Mouse (Mus musculus) forebrain, embryonic 13.5 days (tissue): ENCODE results near the gene Smpd4. TPM values are rescaled to one million over a fixed set of nuclear protein-coding genes. Genes with fewer than 3 reads are reported as not detected.
"Not testable (repeated sequence)": the region's sequence is repeated elsewhere in the genome, so short reads cannot be mapped to it uniquely, and the experiment has no call there.

ENCODE experiments used
- ATAC-seq: fragments of 200-750 bp; cut with Nextera tagmentation; 2 replicates; pipeline ENCODE4 v1.8.0; 2017
- H3K27ac ChIP-seq: fragments of 300-500 bp; sonication (generic); 2 replicates; pipeline ENCODE4 v1.5.1; 2015; ENCODE audit warnings: inconsistent platforms, mild to moderate bottlenecking, moderate library complexity
- H3K27me3 ChIP-seq: fragments of 300-500 bp; sonication (generic); 2 replicates; pipeline ENCODE4 v1.6.1; 2015; ENCODE audit warnings: mild to moderate bottlenecking, inconsistent platforms
- H3K36me3 ChIP-seq: fragments of 300-500 bp; sonication (generic); 2 replicates; pipeline ENCODE4 v1.6.1; 2015; ENCODE audit warnings: mild to moderate bottlenecking, inconsistent platforms; ENCODE audit not compliant: poor library complexity, severe bottlenecking
- H3K4me1 ChIP-seq: fragments of 300-500 bp; sonication (generic); 2 replicates; pipeline ENCODE4 v1.6.1; 2015; ENCODE audit warnings: inconsistent platforms
- H3K4me2 ChIP-seq: fragments of 300-500 bp; sonication (generic); 2 replicates; pipeline ENCODE4 v1.6.1; 2015; ENCODE audit warnings: inconsistent platforms, mild to moderate bottlenecking, moderate library complexity
- H3K4me3 ChIP-seq: fragments of 300-500 bp; sonication (generic); 2 replicates; pipeline ENCODE4 v1.5.1; 2015; ENCODE audit warnings: mild to moderate bottlenecking, inconsistent platforms
- H3K9ac ChIP-seq: fragments of 300-500 bp; sonication (generic); 2 replicates; pipeline ENCODE4 v1.6.1; 2015; ENCODE audit warnings: mild to moderate bottlenecking, inconsistent platforms
- H3K9me3 ChIP-seq: fragments of 300-500 bp; sonication (generic); replicated peaks from 2 replicates; pipeline ENCODE4 v1.6.1; 2016; ENCODE audit warnings: inconsistent platforms
- WGBS: fragments of 180-500 bp; shearing (Covaris S2); methylation state at CpG from one replicate; pipeline ENCODE4 v1.1.7; 2015; 5-methylcytosine and 5-hydroxymethylcytosine counted together
- polyA plus RNA-seq: library from polyadenylated mRNA; unstranded; fragments of >200 nt; fragmentation: Nextera tagmentation; extraction: Ambion mirVana; gene quantifications from 2 replicates; pipeline ENCODE4 v1.2.1, GENCODE M21; 2015

Smpd4 gene
- polyA plus RNA-seq = 32.7 and 34.3 TPM in 2 replicates

DNA sequence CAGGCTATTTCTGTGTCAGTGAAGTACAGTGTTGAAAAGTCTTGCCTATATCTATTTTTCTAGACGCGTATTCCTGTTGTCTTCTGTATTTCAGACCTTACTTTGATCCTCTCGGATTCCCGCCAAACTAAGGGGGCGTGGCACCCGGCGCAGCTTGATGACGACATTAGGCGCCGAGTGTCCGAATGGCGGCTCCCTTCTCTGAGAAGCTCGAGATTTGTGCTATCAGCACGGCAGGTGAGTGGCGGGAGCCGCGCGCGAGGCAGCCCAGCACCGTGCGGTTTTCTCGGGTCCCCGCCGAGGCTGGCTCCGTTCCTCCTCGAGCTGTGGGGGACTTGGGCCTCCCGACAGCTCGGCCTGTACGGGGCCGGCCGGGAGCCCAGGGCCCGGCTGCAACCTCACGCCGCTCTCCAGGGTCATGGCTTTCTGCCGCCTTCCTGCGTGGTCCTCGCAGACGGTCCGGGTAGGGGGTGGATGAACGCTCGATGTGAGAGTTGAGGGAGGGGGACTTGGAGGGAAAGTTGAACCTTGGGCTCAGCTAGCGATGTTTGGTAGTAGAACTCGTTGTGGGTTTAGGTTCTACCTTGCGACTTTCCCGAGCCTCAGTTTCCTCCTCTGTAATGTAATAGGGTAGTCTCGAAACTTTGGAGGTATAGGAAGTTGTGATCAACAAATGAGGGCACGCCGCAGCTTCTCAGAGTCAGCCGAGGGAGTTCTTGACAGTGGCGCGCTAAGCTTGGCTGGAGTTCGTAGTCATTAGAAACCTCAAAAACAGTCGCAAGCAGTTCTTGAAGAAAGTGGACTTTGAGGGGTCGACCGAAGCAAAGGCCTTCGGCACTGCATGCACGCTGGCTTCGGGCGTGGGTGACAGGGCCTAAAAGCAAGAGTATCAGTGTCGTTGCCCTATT, at the start of gene Smpd4:
TSS of gene Smpd4 (plus strand) at position 157 of the 908 bp plus-strand sequence.
- Histone ChIP-seq H3K27ac (peak within 1 kb of the TSS; percentile 37; the same call in 1 of the 2 replicates), H3K9me3 (no peaks in the 10 kb centered on the region), H3K9ac (peak within 1 kb of the TSS; percentile 85), H3K36me3 (peaks cover 30% of the 10 kb centered on the region), H3K4me3 (peak within 1 kb of the TSS; percentile 79), H3K27me3 (no peaks in the 10 kb centered on the region), H3K4me2 (peak within 1 kb of the TSS; percentile 81), H3K4me1 (peaks cover 13% of the 10 kb centered on the region)
- ATAC-seq = peak; percentile 88
- WGBS = 3% methylated on average over 60 of the region's 60 CpGs

DNA sequence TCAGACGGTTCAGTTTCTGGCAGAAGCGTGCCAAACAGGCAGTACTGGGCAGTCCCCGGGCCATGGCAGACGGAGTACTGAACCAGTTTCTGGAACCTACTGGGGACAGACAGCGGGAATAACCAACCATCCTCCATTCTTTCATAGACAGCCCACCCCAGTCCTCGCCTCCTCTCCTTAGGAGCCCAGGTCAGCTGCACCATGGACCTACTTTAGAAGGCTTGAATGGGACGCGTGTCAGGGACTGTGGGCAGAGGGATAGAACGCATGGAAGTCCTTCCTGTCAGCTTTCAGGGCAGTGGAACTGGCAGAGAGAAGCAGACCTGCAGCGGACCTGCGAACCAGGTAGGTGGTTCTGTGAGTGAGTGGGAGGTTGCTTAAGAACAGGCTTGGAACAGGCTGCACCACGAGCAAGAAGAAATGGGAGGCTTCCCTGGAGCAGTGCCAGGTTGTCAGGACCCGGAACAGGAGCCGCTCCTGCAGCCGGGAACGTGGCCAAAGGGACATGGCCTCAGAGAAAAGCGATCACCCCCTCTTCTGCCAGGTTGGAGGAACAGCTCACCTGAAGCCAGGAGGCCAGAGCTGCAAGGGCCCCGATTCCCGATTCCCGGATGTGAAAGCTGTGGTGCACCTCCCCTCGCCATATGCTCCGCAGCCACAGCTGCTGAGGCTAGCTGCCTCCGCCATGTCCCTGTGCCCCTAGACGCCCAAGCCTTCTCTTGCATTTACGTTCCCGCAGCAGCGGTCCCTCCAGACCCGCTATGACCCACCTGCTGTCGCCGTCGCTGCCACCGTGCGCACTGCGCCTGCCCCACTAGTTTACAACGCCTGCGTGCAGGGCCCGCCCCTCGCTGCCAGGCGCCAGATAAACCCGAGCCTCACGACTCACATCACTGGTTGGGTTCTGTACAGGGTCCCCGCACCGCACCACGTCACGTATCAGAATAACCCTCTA, 43.0 kb upstream of the Smpd4 start:
- Histone ChIP-seq H3K4me1 (peaks cover 13% of the 10 kb centered on the region; the same call in 1 of the 2 replicates), H3K27ac (no peak overlapping the region), H3K9me3 (no peaks in the 10 kb centered on the region), H3K36me3 (no peaks in the 10 kb centered on the region), H3K27me3 (peaks cover 40% of the 10 kb centered on the region), H3K4me3 (peak overlapping the region; percentile 48), H3K4me2 (peak overlapping the region; percentile 72), H3K9ac (peak overlapping the region; percentile 64)
- ATAC-seq = peak; percentile 89
- 15% methylated on average over 44 of the region's 45 CpGs for WGBS

DNA sequence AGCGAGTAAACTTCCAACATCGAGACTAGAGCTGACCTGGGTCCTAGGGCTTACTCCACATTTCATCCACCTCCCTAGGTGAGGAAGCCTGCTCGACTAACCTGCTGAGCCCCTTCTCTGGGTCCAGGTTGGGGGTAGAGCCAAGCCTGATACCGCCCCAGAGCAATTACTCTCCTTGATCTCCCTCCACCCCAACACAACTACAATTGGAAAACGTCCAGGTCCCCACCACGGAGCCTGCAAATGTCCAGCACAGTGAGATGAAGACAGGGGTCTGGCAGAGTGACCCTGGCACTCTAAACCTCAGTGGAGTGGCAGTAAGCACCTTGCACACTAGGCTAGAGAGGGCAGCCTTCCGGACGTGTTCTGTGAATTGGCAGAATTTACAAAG, 42.3 kb upstream of the Smpd4 start:
- Histone ChIP-seq H3K4me3 (peak overlapping the region; percentile 48), H3K4me2 (peak overlapping the region; percentile 72), H3K36me3 (no peaks in the 10 kb centered on the region), H3K4me1 (peaks cover 13% of the 10 kb centered on the region; the same call in 1 of the 2 replicates), H3K9ac (peak overlapping the region; percentile 64), H3K27me3 (peaks cover 40% of the 10 kb centered on the region), H3K9me3 (no peaks in the 10 kb centered on the region), H3K27ac (no peak overlapping the region)
- no peak for ATAC-seq
- 15% methylated on average over 8 of the region's 8 CpGs for WGBS

GRCm38 (mm10) chr16:17583064-17583463, 36.1 kb upstream of the Smpd4 start, which contains the start of gene Slc7a4:
TSS of gene Slc7a4 (minus strand) at chr16:17583214.
- Histone ChIP-seq H3K9ac (no peak within 1 kb of the TSS), H3K27ac (no peak within 1 kb of the TSS), H3K4me1 (no peaks in the 10 kb centered on the region), H3K4me3 (no peak within 1 kb of the TSS), H3K27me3 (peaks cover 6% of the 10 kb centered on the region), H3K9me3 (no peaks in the 10 kb centered on the region; the same call in 1 of the 2 replicates), H3K36me3 (no peaks in the 10 kb centered on the region), H3K4me2 (no peak within 1 kb of the TSS)
- WGBS = 9% methylated on average over 8 of the region's 8 CpGs
- no peak for ATAC-seq

DNA sequence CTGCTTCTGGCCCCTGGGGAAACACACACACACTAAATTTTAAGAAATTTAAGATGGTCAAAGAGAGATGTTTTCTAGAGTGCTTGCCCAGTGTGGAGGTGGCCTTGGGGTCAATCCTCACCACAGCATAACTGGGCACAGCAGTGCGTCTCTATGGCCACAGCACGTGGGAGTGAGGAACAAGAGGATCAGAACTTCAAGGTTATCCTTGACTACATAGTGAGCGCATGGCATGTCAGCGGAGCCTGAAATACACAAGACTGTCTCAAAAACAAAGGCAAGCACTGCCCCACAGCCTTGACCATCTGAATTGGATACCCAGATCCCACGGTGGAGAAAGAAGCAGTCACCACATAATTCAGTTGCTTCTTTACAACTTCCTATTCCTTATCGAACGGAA, 34.6 kb upstream of the Smpd4 start:
- Histone ChIP-seq H3K9ac (no peak overlapping the region), H3K4me3 (no peak overlapping the region), H3K36me3 (no peaks in the 10 kb centered on the region), H3K9me3 (no peaks in the 10 kb centered on the region; the same call in 1 of the 2 replicates), H3K4me1 (no peaks in the 10 kb centered on the region), H3K27me3 (no peaks in the 10 kb centered on the region), H3K4me2 (no peak overlapping the region), H3K27ac (no peak overlapping the region)
- no peak for ATAC-seq
- 87% methylated on average over 7 of the region's 7 CpGs for WGBS

- WGBS = 71% methylated on average over 2 of the region's 2 CpGs
- H3K36me3 ChIP-seq = no peaks in the 10 kb centered on the region
These were observed 28.4 kb upstream of the Smpd4 start for GRCm38 (mm10) chr16:17590731-17591130.

DNA sequence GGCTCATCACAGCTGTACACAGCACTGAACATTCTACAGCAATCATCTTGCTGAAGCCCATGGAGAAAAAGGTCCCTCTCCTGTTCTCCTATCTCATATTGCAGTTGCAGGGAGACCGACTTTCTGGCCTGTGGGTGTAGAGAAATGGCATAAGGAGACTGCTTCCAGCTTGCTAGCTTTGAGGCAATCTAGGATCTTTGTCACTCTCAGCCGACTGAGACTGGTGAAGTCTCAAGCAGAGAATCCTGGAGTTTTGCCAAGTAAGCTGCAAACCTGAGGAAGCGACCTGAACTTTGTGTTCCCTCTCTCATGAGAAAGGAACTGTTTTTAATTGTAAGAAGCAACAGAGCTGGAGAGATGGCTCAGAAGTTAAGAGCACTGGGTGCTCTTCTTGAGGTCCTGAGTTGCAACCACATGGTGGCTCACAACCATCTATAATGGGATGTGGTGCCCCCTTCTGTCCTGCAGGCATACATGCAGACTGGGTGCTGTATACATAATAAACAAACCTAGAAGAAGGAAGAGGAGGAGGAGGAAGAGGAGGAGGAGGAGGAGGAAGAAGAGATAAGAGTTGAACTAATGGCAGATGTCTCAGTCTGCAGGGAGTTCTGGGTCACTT, 18.1 kb upstream of the Smpd4 start:
- 71% methylated on average over 3 of the region's 3 CpGs for WGBS
- Histone ChIP-seq H3K27ac (no peak overlapping the region), H3K4me1 (no peaks in the 10 kb centered on the region), H3K27me3 (no peaks in the 10 kb centered on the region), H3K36me3 (no peaks in the 10 kb centered on the region), H3K4me3 (no peak overlapping the region), H3K4me2 (no peak overlapping the region), H3K9me3 (no peaks in the 10 kb centered on the region), H3K9ac (no peak overlapping the region)
- ATAC-seq = no peak

More at GRCm38 (mm10) chr16:17590731-17591130, 28.4 kb upstream of the Smpd4 start:
- H3K4me1 ChIP-seq = no peaks in the 10 kb centered on the region
- ATAC-seq = no peak
- H3K4me3 ChIP-seq = no peak overlapping the region
- no peak overlapping the region for H3K9ac ChIP-seq
- no peak overlapping the region for H3K27ac ChIP-seq
- no peaks in the 10 kb centered on the region for H3K27me3 ChIP-seq
- H3K4me2 ChIP-seq = no peak overlapping the region
- no peaks in the 10 kb centered on the region; the same call in 1 of the 2 replicates for H3K9me3 ChIP-seq

- no peaks in the 10 kb centered on the region for H3K36me3 ChIP-seq
- no peak overlapping the region for H3K4me2 ChIP-seq
- no peaks in the 10 kb centered on the region for H3K27me3 ChIP-seq
- no peak overlapping the region for H3K9ac ChIP-seq
- H3K4me1 ChIP-seq = no peaks in the 10 kb centered on the region
- no peak for ATAC-seq
- WGBS = 57% methylated on average over 4 of the region's 4 CpGs
- no peak overlapping the region for H3K27ac ChIP-seq
- H3K9me3 ChIP-seq = no peaks in the 10 kb centered on the region
- no peak overlapping the region for H3K4me3 ChIP-seq
These were observed 14.2 kb upstream of the Smpd4 start for GRCm38 (mm10) chr16:17604941-17605340.

GRCm38 (mm10) chr16:17605684-17606083, 13.5 kb upstream of the Smpd4 start:
- H3K9me3 ChIP-seq = no peaks in the 10 kb centered on the region
- no peak for ATAC-seq
- H3K36me3 ChIP-seq = no peaks in the 10 kb centered on the region
- no peak overlapping the region for H3K4me2 ChIP-seq
- H3K27ac ChIP-seq = no peak overlapping the region
- no peaks in the 10 kb centered on the region for H3K4me1 ChIP-seq
- no peak overlapping the region for H3K9ac ChIP-seq
- H3K4me3 ChIP-seq = no peak overlapping the region
- no peaks in the 10 kb centered on the region for H3K27me3 ChIP-seq
- 78% methylated on average over 5 of the region's 5 CpGs for WGBS

DNA sequence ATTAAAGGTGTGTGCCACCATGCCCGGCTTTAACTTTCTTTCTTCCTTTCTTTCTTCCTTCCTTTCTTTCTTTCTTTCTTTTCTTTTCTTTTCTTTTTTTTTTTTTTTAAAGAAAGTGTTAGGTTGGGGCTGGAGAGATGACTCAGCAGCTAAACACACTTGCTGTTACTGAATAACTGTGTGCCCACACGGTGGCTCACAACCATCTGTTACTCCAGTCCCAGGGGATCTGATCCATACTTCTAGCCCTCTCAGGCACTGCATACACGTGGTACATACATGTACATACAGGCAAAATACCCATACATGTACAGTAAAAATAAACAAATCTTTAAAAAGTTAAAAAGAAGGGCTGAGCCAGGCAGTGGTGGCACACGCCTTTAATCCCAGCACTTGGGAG, 7.8 kb upstream of the Smpd4 start:
- no peaks in the 10 kb centered on the region for H3K4me1 ChIP-seq
- no peak overlapping the region for H3K9ac ChIP-seq
- no peak overlapping the region for H3K4me3 ChIP-seq
- H3K27me3 ChIP-seq = no peaks in the 10 kb centered on the region
- 76% methylated on average over 4 of the region's 4 CpGs for WGBS
- no peak overlapping the region for H3K4me2 ChIP-seq
- H3K27ac ChIP-seq = no peak overlapping the region
- no peaks in the 10 kb centered on the region for H3K36me3 ChIP-seq
- H3K9me3 ChIP-seq = no peaks in the 10 kb centered on the region
- ATAC-seq = no peak

DNA sequence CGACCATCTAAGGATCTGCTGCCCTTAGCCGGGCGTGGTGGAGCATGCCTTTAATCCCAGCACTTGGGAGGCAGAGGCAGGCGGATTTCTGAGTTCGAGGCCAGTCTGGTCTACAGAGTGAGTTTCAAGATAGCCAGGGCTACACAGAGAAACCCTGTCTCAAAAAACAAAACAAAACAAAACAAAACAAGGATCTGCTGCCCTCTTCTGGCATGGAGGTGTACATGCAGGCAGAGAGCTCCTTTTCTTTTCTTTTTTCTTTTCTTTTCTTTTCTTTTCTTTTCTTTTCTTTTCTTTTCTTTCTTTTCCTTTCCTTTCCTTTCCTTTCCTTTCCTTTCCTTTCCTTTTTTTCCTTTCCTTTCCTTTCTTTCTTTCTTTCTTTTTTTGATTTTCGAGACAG, 4.4 kb upstream of the Smpd4 start:
- H3K4me1 ChIP-seq, H3K27me3 ChIP-seq, H3K27ac ChIP-seq, ATAC-seq, H3K36me3 ChIP-seq, H3K4me2 ChIP-seq, H3K9ac ChIP-seq, H3K4me3 ChIP-seq, H3K9me3 ChIP-seq: not testable (repeated sequence)
- WGBS = 89% methylated on average over 6 of the region's 6 CpGs
